12 mouse cellular contexts compared by ENCODE assay signal in genomic region chr10:63125343-63125742, GRCm38 (mm10). TPM values are rescaled to one million over a fixed set of nuclear protein-coding genes. Genes with fewer than 3 reads are reported as not detected.
DNase-seq lines count a peak whose midpoint lies in the region; ATAC-seq and TF ChIP-seq lines count a peak whose summit lies in the region.
"Had no signal": no experiment of that assay in that cellular context is flagged by ENCODE, and none has a peak within 500 bp of the region (broad histone marks: within the 10 kb centered on the region; RNA-seq: fewer than 3 reads in every experiment).

No protein-coding gene starts in this region.

- no peaks in the 10 kb centered on the region for H3K27me3 ChIP-seq in intestine, postnatal 0 days (replicated peaks; ENCODE audit: control insufficient read depth, insufficient read depth, low read length)
- no peaks in the 10 kb centered on the region for H3K27me3 ChIP-seq in intestine, embryonic 15.5 days (replicated peaks)
- H3K27me3 ChIP-seq: hindbrain, embryonic 15.5 days; stomach, embryonic 15.5 days had no signal

- no peak overlapping the region for H3K9ac ChIP-seq in intestine, postnatal 0 days (ENCODE audit: low read depth, low read length)
- no peak overlapping the region for H3K9ac ChIP-seq in intestine, embryonic 15.5 days
- H3K9ac ChIP-seq: hindbrain, embryonic 15.5 days; stomach, embryonic 15.5 days had no signal

- intact Hi-C loops in gastrocnemius, postnatal 14 days (cut with DNase I; ENCODE audit: low total_unique reads), result no loop called here

- H3K4me3 ChIP-seq in intestine, postnatal 0 days (ENCODE audit: low read depth, low read length), result no peak overlapping the region
- no peak overlapping the region for H3K4me3 ChIP-seq in intestine, embryonic 15.5 days (replicated peaks)
- H3K4me3 ChIP-seq: hindbrain, embryonic 15.5 days; stomach, embryonic 15.5 days had no signal

- TF ChIP-seq CTCF in intestine, postnatal 0 days (IDR thresholded peaks at IDR 0.05; ENCODE audit: low read depth), result peak; percentile 48

- H3K27ac ChIP-seq in intestine, postnatal 0 days (ENCODE audit: low read depth, low read length), result no peak overlapping the region
- H3K27ac ChIP-seq in intestine, embryonic 15.5 days, result no peak overlapping the region
- H3K27ac ChIP-seq: hindbrain, embryonic 15.5 days; stomach, embryonic 15.5 days had no signal

- H3K4me1 ChIP-seq in intestine, postnatal 0 days (replicated peaks; ENCODE audit: control insufficient read depth, insufficient read depth, low read length), result no peaks in the 10 kb centered on the region
- no peaks in the 10 kb centered on the region for H3K4me1 ChIP-seq in intestine, embryonic 15.5 days (replicated peaks)
- H3K4me1 ChIP-seq: hindbrain, embryonic 15.5 days; stomach, embryonic 15.5 days had no signal

- WGBS in intestine, postnatal 0 days, result 40% methylated on average over 11 of the region's 11 CpGs
- WGBS in intestine, embryonic 15.5 days, result 39% methylated on average over 11 of the region's 11 CpGs

- no peak overlapping the region for H3K4me2 ChIP-seq in intestine, postnatal 0 days (replicated peaks; ENCODE audit: low read depth)
- H3K4me2 ChIP-seq in intestine, embryonic 15.5 days (replicated peaks), result no peak overlapping the region
- H3K4me2 ChIP-seq: hindbrain, embryonic 15.5 days; stomach, embryonic 15.5 days had no signal

- H3K9me3 ChIP-seq in intestine, postnatal 0 days (ENCODE audit: control insufficient read depth), result no peaks in the 10 kb centered on the region
- H3K9me3 ChIP-seq in intestine, embryonic 15.5 days, result no peaks in the 10 kb centered on the region
- H3K9me3 ChIP-seq: hindbrain, embryonic 15.5 days; stomach, embryonic 15.5 days had no signal

- no peak for ATAC-seq in intestine, postnatal 0 days
- no peak for ATAC-seq in intestine, embryonic 15.5 days
- no peak for ATAC-seq in monocyte, adult 5-6 weeks (replicated peaks; ENCODE audit: insufficient number of reproducible peaks, low FRiP score, low TSS enrichment, poor library complexity, severe bottlenecking)

- peak; percentile 49 for DNase-seq in retina, postnatal 1 day
- no peak for DNase-seq in retina, embryonic 14.5 days (ENCODE audit: low spot score)
- peak; percentile 50 for DNase-seq in brain, adult 2 months (ENCODE audit: low read depth, low spot score)
- peak; percentile 29 for DNase-seq in mesoderm, embryonic 11.5 days (ENCODE audit: low read depth, low spot score)
- no peak for DNase-seq in gastrocnemius, postnatal 14 days

- no peaks in the 10 kb centered on the region for H3K36me3 ChIP-seq in intestine, postnatal 0 days (ENCODE audit: control insufficient read depth, insufficient read depth)
- H3K36me3 ChIP-seq in intestine, embryonic 15.5 days, result no peaks in the 10 kb centered on the region
- H3K36me3 ChIP-seq: hindbrain, embryonic 15.5 days; stomach, embryonic 15.5 days had no signal

RNA-seq across cellular contexts. Expression of gene Atoh7, which starts 25.9 kb away (rescaled TPM):
- polyA plus RNA-seq in intestine, postnatal 0 days (2015; fragmentation: Nextera tagmentation; extraction: Ambion mirVana), result not detected in 2 replicates
- 0.16 TPM in 1 of 2 replicates, not detected in the other for polyA plus RNA-seq in intestine, embryonic 15.5 days (2015; fragmentation: Nextera tagmentation; extraction: Ambion mirVana)
- total RNA-seq in monocyte, adult 5-6 weeks (2017), result not detected in 3 replicates
- 1 to 10 TPM in 1 of 2 experiments, under 1 TPM in 1; 0.41 to 1.1 TPM for total RNA-seq in gastrocnemius, postnatal 14 days (2021)
- total RNA-seq: common myeloid progenitor, adult 5-6 weeks; gastrocnemius, adult 18-20 months had no signal

Comparison
In these comparisons a context has a peak if more than half of its experiments do, and no peak if none do; other contexts are left out.
1. DNase-seq: peak in retina, postnatal 1 day (single experiment), brain, adult 2 months (single experiment) and mesoderm, embryonic 11.5 days (single experiment); none in retina, embryonic 14.5 days (single experiment) and gastrocnemius, postnatal 14 days (single experiment).